Mouse (Mus musculus): ENCODE measurements around the gene 1700010B08Rik. TPM values are rescaled to one million over a fixed set of nuclear protein-coding genes. Genes with fewer than 3 reads are reported as not detected.

The 1700010B08Rik gene
- polyA plus RNA-seq, 1 experiment from 2014 or later, result not detected

- WGBS, result 37% methylated on average over 10 of the region's 10 CpGs
- H3K9me3 ChIP-seq (ENCODE audit: control insufficient read depth), result no peaks in the 10 kb centered on the region
- H3K4me1 ChIP-seq (replicated peaks; ENCODE audit: control insufficient read depth, insufficient read depth, low read length), result no peaks in the 10 kb centered on the region; the same call in 1 of the 2 replicates
- ATAC-seq, result peak; percentile 59; the same call in 1 of the 2 replicates
- H3K27me3 ChIP-seq (replicated peaks; ENCODE audit: control insufficient read depth, insufficient read depth, low read length), result no peaks in the 10 kb centered on the region
- 0 out of 2 replicates have a peak, but pooled peaks cover 4% of the 10 kb centered on the region for H3K36me3 ChIP-seq (ENCODE audit: control insufficient read depth, insufficient read depth)
- H3K4me2 ChIP-seq (replicated peaks; ENCODE audit: low read depth), result no peak overlapping the region
- H3K9ac ChIP-seq (ENCODE audit: low read depth, low read length), result no peak overlapping the region
- no peak overlapping the region for H3K4me3 ChIP-seq (ENCODE audit: low read depth, low read length)
- no peak overlapping the region; the same call in 1 of the 2 replicates for H3K27ac ChIP-seq (ENCODE audit: low read depth, low read length)
- no peak for TF ChIP-seq CTCF (IDR thresholded peaks at IDR 0.05; ENCODE audit: low read depth)
Observed at GRCm38 (mm10) chr2:173682773-173683172, 36.4 kb upstream of the 1700010B08Rik start.

GRCm38 (mm10) chr2:173685781-173686361, 33.3 kb upstream of the 1700010B08Rik start:
- H3K27me3 ChIP-seq (replicated peaks; ENCODE audit: control insufficient read depth, insufficient read depth, low read length), result no peaks in the 10 kb centered on the region
- H3K36me3 ChIP-seq (ENCODE audit: control insufficient read depth, insufficient read depth), result peaks cover 28% of the 10 kb centered on the region
- H3K4me1 ChIP-seq (replicated peaks; ENCODE audit: control insufficient read depth, insufficient read depth, low read length), result no peaks in the 10 kb centered on the region; the same call in 1 of the 2 replicates
- WGBS, result 92% methylated on average over 3 of the region's 3 CpGs
- H3K4me2 ChIP-seq (replicated peaks; ENCODE audit: low read depth), result no peak overlapping the region
- TF ChIP-seq CTCF (IDR thresholded peaks at IDR 0.05; ENCODE audit: low read depth), result no peak
- H3K27ac ChIP-seq (ENCODE audit: low read depth, low read length), result no peak overlapping the region
- H3K4me3 ChIP-seq (ENCODE audit: low read depth, low read length), result no peak overlapping the region
- H3K9me3 ChIP-seq (ENCODE audit: control insufficient read depth), result no peaks in the 10 kb centered on the region
- H3K9ac ChIP-seq (ENCODE audit: low read depth, low read length), result no peak overlapping the region; the same call in 1 of the 2 replicates
- no peak for ATAC-seq

- no peak for TF ChIP-seq CTCF (IDR thresholded peaks at IDR 0.05; ENCODE audit: low read depth)
- Histone ChIP-seq H3K36me3 (ENCODE audit: control insufficient read depth, insufficient read depth) (peaks cover 29% of the 10 kb centered on the region), H3K4me3 (ENCODE audit: low read depth, low read length) (no peak overlapping the region), H3K27me3 (replicated peaks; ENCODE audit: control insufficient read depth, insufficient read depth, low read length) (no peaks in the 10 kb centered on the region), H3K4me1 (replicated peaks; ENCODE audit: control insufficient read depth, insufficient read depth, low read length) (no peaks in the 10 kb centered on the region; the same call in 1 of the 2 replicates), H3K4me2 (replicated peaks; ENCODE audit: low read depth) (no peak overlapping the region), H3K27ac (ENCODE audit: low read depth, low read length) (no peak overlapping the region), H3K9me3 (ENCODE audit: control insufficient read depth) (no peaks in the 10 kb centered on the region), H3K9ac (ENCODE audit: low read depth, low read length) (no peak overlapping the region)
- 86% methylated on average over 5 of the region's 5 CpGs for WGBS
- no peak for ATAC-seq
Observed at GRCm38 (mm10) chr2:173687363-173687762, 31.9 kb upstream of the 1700010B08Rik start.

- Histone ChIP-seq H3K36me3 (ENCODE audit: control insufficient read depth, insufficient read depth) (peaks cover 25% of the 10 kb centered on the region), H3K4me2 (replicated peaks; ENCODE audit: low read depth) (no peak overlapping the region), H3K27me3 (replicated peaks; ENCODE audit: control insufficient read depth, insufficient read depth, low read length) (no peaks in the 10 kb centered on the region), H3K27ac (ENCODE audit: low read depth, low read length) (no peak overlapping the region), H3K4me3 (ENCODE audit: low read depth, low read length) (no peak overlapping the region), H3K9ac (ENCODE audit: low read depth, low read length) (no peak overlapping the region), H3K9me3 (ENCODE audit: control insufficient read depth) (no peaks in the 10 kb centered on the region), H3K4me1 (replicated peaks; ENCODE audit: control insufficient read depth, insufficient read depth, low read length) (no peaks in the 10 kb centered on the region; the same call in 1 of the 2 replicates)
- ATAC-seq, result no peak
- no peak for TF ChIP-seq CTCF (IDR thresholded peaks at IDR 0.05; ENCODE audit: low read depth)
Observed at GRCm38 (mm10) chr2:173689835-173690234, 29.4 kb upstream of the 1700010B08Rik start.

GRCm38 (mm10) chr2:173691748-173692147, 27.5 kb upstream of the 1700010B08Rik start:
- H3K27me3 ChIP-seq (replicated peaks; ENCODE audit: control insufficient read depth, insufficient read depth, low read length), result no peaks in the 10 kb centered on the region
- ATAC-seq, result no peak
- TF ChIP-seq CTCF (IDR thresholded peaks at IDR 0.05; ENCODE audit: low read depth), result no peak
- no peaks in the 10 kb centered on the region for H3K9me3 ChIP-seq (ENCODE audit: control insufficient read depth)
- 78% methylated on average over 6 of the region's 6 CpGs for WGBS
- H3K9ac ChIP-seq (ENCODE audit: low read depth, low read length), result no peak overlapping the region
- H3K27ac ChIP-seq (ENCODE audit: low read depth, low read length), result no peak overlapping the region
- no peaks in the 10 kb centered on the region; the same call in 1 of the 2 replicates for H3K4me1 ChIP-seq (replicated peaks; ENCODE audit: control insufficient read depth, insufficient read depth, low read length)
- no peak overlapping the region for H3K4me2 ChIP-seq (replicated peaks; ENCODE audit: low read depth)
- H3K36me3 ChIP-seq (ENCODE audit: control insufficient read depth, insufficient read depth), result peaks cover 37% of the 10 kb centered on the region
- H3K4me3 ChIP-seq (ENCODE audit: low read depth, low read length), result no peak overlapping the region

GRCm38 (mm10) chr2:173692693-173693092, 26.5 kb upstream of the 1700010B08Rik start:
- 91% methylated on average over 2 of the region's 2 CpGs for WGBS
- no peaks in the 10 kb centered on the region for H3K9me3 ChIP-seq (ENCODE audit: control insufficient read depth)
- no peak overlapping the region for H3K27ac ChIP-seq (ENCODE audit: low read depth, low read length)
- no peak overlapping the region for H3K4me3 ChIP-seq (ENCODE audit: low read depth, low read length)
- H3K9ac ChIP-seq (ENCODE audit: low read depth, low read length), result no peak overlapping the region
- no peak for TF ChIP-seq CTCF (IDR thresholded peaks at IDR 0.05; ENCODE audit: low read depth)
- no peak overlapping the region for H3K4me2 ChIP-seq (replicated peaks; ENCODE audit: low read depth)
- peaks cover 46% of the 10 kb centered on the region for H3K36me3 ChIP-seq (ENCODE audit: control insufficient read depth, insufficient read depth)
- no peaks in the 10 kb centered on the region for H3K4me1 ChIP-seq (replicated peaks; ENCODE audit: control insufficient read depth, insufficient read depth, low read length)
- H3K27me3 ChIP-seq (replicated peaks; ENCODE audit: control insufficient read depth, insufficient read depth, low read length), result no peaks in the 10 kb centered on the region
- ATAC-seq, result no peak
